Comparison of ENCODE assay signal across 22 mouse cellular contexts in genomic region chr6:17541615-17542014, GRCm38 (mm10).
DNase-seq lines count a peak whose midpoint lies in the region; ATAC-seq and TF ChIP-seq lines count a peak whose summit lies in the region.
"Had no signal": no experiment of that assay in that cellular context is flagged by ENCODE, and none has a peak within 500 bp of the region (broad histone marks: within the 10 kb centered on the region; RNA-seq: fewer than 3 reads in every experiment).

No protein-coding gene starts in this region.

- no peak for TF ChIP-seq CTCF in liver, adult 2 months (IDR thresholded peaks at IDR 0.05; ENCODE audit: low read depth, low read length)
- no peak for TF ChIP-seq CTCF in liver, embryonic 14.5 days (IDR thresholded peaks at IDR 0.05; ENCODE audit: low read depth)

- H3K36me3 ChIP-seq in liver, adult 2 months (ENCODE audit: control insufficient read depth, insufficient read depth, low read length) = peaks cover 23% of the 10 kb centered on the region
- no peaks in the 10 kb centered on the region for H3K36me3 ChIP-seq in liver, embryonic 14.5 days (replicated peaks; ENCODE audit: control insufficient read depth, insufficient read depth, low read depth)
- H3K36me3 ChIP-seq: embryonic facial prominence, embryonic 13.5 days; heart, embryonic 12.5 days; midbrain, embryonic 12.5 days had no signal

- ATAC-seq in liver, embryonic 14.5 days (ENCODE audit: insufficient read depth) = peak; percentile 53; the same call in 1 of the 2 replicates
- ATAC-seq in megakaryocyte-erythroid progenitor cell, adult 5-6 weeks (replicated peaks; ENCODE audit: low FRiP score, low TSS enrichment, poor library complexity, severe bottlenecking) = no peak
- ATAC-seq: activated CD4-positive, CD25-positive, alpha-beta regulatory T cell, adult 4 months; CD4-positive, CD25-positive, alpha-beta regulatory T cell, adult 4 months; forebrain, embryonic 16.5 days; hindbrain, embryonic 16.5 days; lung, postnatal 0 days; Patski had no signal

- no peak for TF ChIP-seq POLR2A in liver, adult 2 months (IDR thresholded peaks at IDR 0.05; ENCODE audit: extremely low read depth, insufficient read depth, low read length)

- peak overlapping the region; percentile 53 for H3K9ac ChIP-seq in liver, adult 2 months (ENCODE audit: low read depth, low read length)
- no peak overlapping the region for H3K9ac ChIP-seq in liver, embryonic 14.5 days (replicated peaks)
- H3K9ac ChIP-seq: embryonic facial prominence, embryonic 13.5 days; heart, embryonic 12.5 days; midbrain, embryonic 12.5 days had no signal

- no peaks in the 10 kb centered on the region for H3K27me3 ChIP-seq in liver, adult 2 months (ENCODE audit: control insufficient read depth, insufficient read depth, low read length)
- no peaks in the 10 kb centered on the region for H3K27me3 ChIP-seq in liver, embryonic 14.5 days (ENCODE audit: control insufficient read depth, insufficient read depth, low read length)
- H3K27me3 ChIP-seq: embryonic facial prominence, embryonic 13.5 days; heart, embryonic 12.5 days; midbrain, embryonic 12.5 days; Patski had no signal

- peak; percentile 94 for DNase-seq in liver, adult 2 months (ENCODE audit: extremely low read depth, low read depth, low spot score)
- no peak for DNase-seq in liver
- DNase-seq in kidney, postnatal 14 days = peak; percentile 53
- peak in 2 of 3 experiments; percentile 3 to 28 for DNase-seq in liver, embryonic 14.5 days (ENCODE audit: low read depth in 3 of 3, low spot score in 3 of 3)
- DNase-seq in layer of hippocampus, postnatal 25 days (ENCODE audit: extremely low spot score in 1 of 2, low spot score in 1 of 2) = no peak
- no peak for DNase-seq in urinary bladder, postnatal 14 days (ENCODE audit: low spot score)
- DNase-seq: adrenal gland, postnatal 10 days; cerebellum, adult 9-11 months; gastrocnemius, adult 2 months; layer of hippocampus, postnatal 36 days; retina, postnatal 1 day; right cerebral cortex, postnatal 4 days had no signal

- TF ChIP-seq EP300 in liver, embryonic 14.5 days (IDR thresholded peaks at IDR 0.05; ENCODE audit: low read depth) = no peak

- H3K79me2 ChIP-seq in liver, adult 2 months (ENCODE audit: control insufficient read depth, insufficient read depth, low read length) = no peaks in the 10 kb centered on the region

- H3K4me3 ChIP-seq in liver, adult 2 months (ENCODE audit: insufficient read depth, low read depth, low read length) = peak overlapping the region; percentile 5; the same call in 1 of the 2 replicates
- no peak overlapping the region for H3K4me3 ChIP-seq in liver, embryonic 14.5 days (ENCODE audit: insufficient read depth in 1 of 2, low read depth in 2 of 2, low read length in 2 of 2)
- H3K4me3 ChIP-seq: embryonic facial prominence, embryonic 13.5 days; gastrocnemius, adult 2 months; heart, embryonic 12.5 days; midbrain, embryonic 12.5 days had no signal

- 23% methylated on average over 8 of the region's 8 CpGs for WGBS in liver, adult 2 months
- 70% methylated on average over 8 of the region's 8 CpGs for WGBS in liver, embryonic 14.5 days (ENCODE audit: insufficient replicate concordance)

- peak overlapping the region; percentile 94 for H3K27ac ChIP-seq in liver, adult 2 months (replicated peaks; ENCODE audit: insufficient read depth, low read depth, low read length)
- H3K27ac ChIP-seq in liver, embryonic 14.5 days = no peak overlapping the region
- H3K27ac ChIP-seq: embryonic facial prominence, embryonic 13.5 days; gastrocnemius, adult 2 months; midbrain, embryonic 12.5 days had no signal

- peaks cover 23% of the 10 kb centered on the region for H3K4me1 ChIP-seq in liver, adult 2 months (ENCODE audit: control insufficient read depth, insufficient read depth, low read length)
- peaks cover 0 to 2% of the 10 kb centered on the region in 2 experiments; a peak in 1 of 4 replicates for H3K4me1 ChIP-seq in liver, embryonic 14.5 days (replicated peaks; ENCODE audit: control insufficient read depth in 2 of 2, insufficient read depth in 2 of 2, low read length in 1 of 2)

- peak overlapping the region; percentile 24 for H3K4me2 ChIP-seq in liver, embryonic 14.5 days (ENCODE audit: low read depth)
- H3K4me2 ChIP-seq: embryonic facial prominence, embryonic 13.5 days; heart, embryonic 12.5 days; midbrain, embryonic 12.5 days had no signal

- H3K9me3 ChIP-seq in liver, embryonic 14.5 days (ENCODE audit: control insufficient read depth, low read length) = no peaks in the 10 kb centered on the region
- H3K9me3 ChIP-seq: embryonic facial prominence, embryonic 13.5 days; heart, embryonic 12.5 days; midbrain, embryonic 12.5 days had no signal

Comparison
In these comparisons a context has a peak if more than half of its experiments do, and no peak if none do; other contexts are left out.
1. DNase-seq: peak in liver, adult 2 months (single experiment), kidney, postnatal 14 days (single experiment) and liver, embryonic 14.5 days (2 of 3); none in liver (single experiment), layer of hippocampus, postnatal 25 days (0 of 2) and urinary bladder, postnatal 14 days (single experiment).